Mouse (Mus musculus): ENCODE measurements around the gene Leng9.
A peak's percentile ranks its signal among the peaks of the same experiment; 100 is the strongest.

- no peak for TF ChIP-seq CTCF (IDR thresholded peaks at IDR 0.05 in 2 of 3, conservative IDR thresholded peaks at IDR 0.05 in 1 of 3; ENCODE audit: control insufficient read depth in 1 of 3, insufficient read depth in 1 of 3, low read depth in 2 of 3, low read length in 3 of 3, poor library complexity in 1 of 3, severe bottlenecking in 1 of 3)
- TF ChIP-seq EP300 (IDR thresholded peaks at IDR 0.05; ENCODE audit: low read depth in 1 of 2, low read length in 2 of 2): no peak
- TF ChIP-seq POLR2A (IDR thresholded peaks at IDR 0.05; ENCODE audit: control insufficient read depth in 1 of 2, insufficient read depth in 1 of 2, low read depth in 1 of 2, low read length in 2 of 2, poor library complexity in 1 of 2): no peak
- no peak for TF ChIP-seq TBP (IDR thresholded peaks at IDR 0.05; ENCODE audit: low read depth, low read length)
- no peak for TF ChIP-seq MAX (IDR thresholded peaks at IDR 0.05; ENCODE audit: low read length)
- no peak for TF ChIP-seq GATA1 (IDR thresholded peaks at IDR 0.05; ENCODE audit: low read depth, low read length)
- no peak for TF ChIP-seq ELF1 (IDR thresholded peaks at IDR 0.05; ENCODE audit: low read depth, low read length)
- TF ChIP-seq HCFC1 (IDR thresholded peaks at IDR 0.05; ENCODE audit: low read depth, low read length): no peak
- no peak for TF ChIP-seq ZKSCAN1 (IDR thresholded peaks at IDR 0.05; ENCODE audit: low read depth, low read length)
- no peak for TF ChIP-seq CHD1 (IDR thresholded peaks at IDR 0.05; ENCODE audit: low read depth, low read length)
- TF ChIP-seq SIN3A (IDR thresholded peaks at IDR 0.05; ENCODE audit: low read length): peak; percentile 95
- TF ChIP-seq GABPA (IDR thresholded peaks at IDR 0.05; ENCODE audit: low read depth, low read length): no peak
Observed at GRCm38 (mm10) chr7:4178438-4178837, 28.3 kb upstream of the Leng9 start.

Data from MEL (cell line).